Mouse (Mus musculus): ENCODE results near the gene Acot8. TPM values are rescaled to one million over a fixed set of nuclear protein-coding genes. Genes with fewer than 3 reads are reported as not detected.
A peak's percentile ranks its signal among the peaks of the same experiment; 100 is the strongest.

Gene Acot8
- polyA plus RNA-seq, 2 experiments, result 14.0 to 31.5 TPM

GRCm38 (mm10) chr2:164778015-164778287, 26.7 kb downstream of the Acot8 start:
- H3K27ac ChIP-seq (replicated peaks; ENCODE audit: low read depth, low read length), result no peak overlapping the region
- H3K36me3 ChIP-seq (ENCODE audit: control insufficient read depth, insufficient read depth, low read length), result peaks cover 4% of the 10 kb centered on the region
- ATAC-seq (ENCODE audit: low FRiP score, low read depth) (no peak), DNase-seq (ENCODE audit: low spot score) (no peak)
- no peaks in the 10 kb centered on the region for H3K9me3 ChIP-seq (ENCODE audit: control insufficient read depth, low read length)
- no peaks in the 10 kb centered on the region for H3K27me3 ChIP-seq (ENCODE audit: control insufficient read depth, insufficient read depth, low read length)
- H3K4me1 ChIP-seq (ENCODE audit: control insufficient read depth, insufficient read depth, low read length), result no peaks in the 10 kb centered on the region
- no peak for TF ChIP-seq POLR2A (IDR thresholded peaks at IDR 0.05; ENCODE audit: borderline replicate concordance, extremely low read depth, insufficient read depth, insufficient read length)
- 94% methylated on average over 11 of the region's 11 CpGs for WGBS
- H3K4me2 ChIP-seq (replicated peaks; ENCODE audit: low read depth, low read length, severe bottlenecking), result no peak overlapping the region
- H3K4me3 ChIP-seq (replicated peaks; ENCODE audit: low read length), result no peak overlapping the region
- no peak overlapping the region for H3K9ac ChIP-seq (ENCODE audit: low read depth, low read length, severe bottlenecking)

- TF ChIP-seq POLR2A (IDR thresholded peaks at IDR 0.05; ENCODE audit: borderline replicate concordance, extremely low read depth, insufficient read depth, insufficient read length), result no peak
- ATAC-seq (ENCODE audit: low FRiP score, low read depth), result no peak
- no peak overlapping the region for H3K4me2 ChIP-seq (replicated peaks; ENCODE audit: low read depth, low read length, severe bottlenecking)
Observed at GRCm38 (mm10) chr2:164777246-164778014, 27.3 kb downstream of the Acot8 start.

DNA sequence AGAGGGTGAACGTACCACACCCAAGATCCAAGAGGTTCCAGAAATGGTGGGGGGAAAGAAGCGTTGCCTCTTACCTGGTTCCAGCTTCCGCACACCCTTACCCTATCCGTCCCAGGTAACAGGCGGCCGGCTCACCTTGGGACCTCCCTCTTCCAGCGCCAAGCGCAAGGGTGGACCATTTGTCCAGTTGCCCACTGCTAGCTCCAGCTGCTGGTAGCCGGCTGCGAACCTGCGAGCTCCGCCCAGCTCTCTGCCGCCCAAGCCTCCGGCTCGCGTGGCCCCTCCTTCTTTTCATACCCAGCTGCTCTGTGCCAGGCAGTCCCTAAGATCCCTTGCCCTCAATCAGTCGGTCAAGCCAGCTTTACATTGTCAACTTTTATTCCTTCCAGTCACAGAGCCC, 27.9 kb downstream of the Acot8 start:
- ATAC-seq (ENCODE audit: low FRiP score, low read depth), result no peak
- no peak for DNase-seq (ENCODE audit: low spot score)
- Histone ChIP-seq H3K27me3 (ENCODE audit: control insufficient read depth, insufficient read depth, low read length) (no peaks in the 10 kb centered on the region), H3K36me3 (ENCODE audit: control insufficient read depth, insufficient read depth, low read length) (peaks cover 12% of the 10 kb centered on the region), H3K9ac (ENCODE audit: low read depth, low read length, severe bottlenecking) (no peak overlapping the region), H3K27ac (replicated peaks; ENCODE audit: low read depth, low read length) (no peak overlapping the region), H3K9me3 (ENCODE audit: control insufficient read depth, low read length) (no peaks in the 10 kb centered on the region), H3K4me1 (ENCODE audit: control insufficient read depth, insufficient read depth, low read length) (no peaks in the 10 kb centered on the region; the same call in 1 of the 2 replicates), H3K4me3 (replicated peaks; ENCODE audit: low read length) (no peak overlapping the region), H3K4me2 (replicated peaks; ENCODE audit: low read depth, low read length, severe bottlenecking) (no peak overlapping the region)
- no peak for TF ChIP-seq POLR2A (IDR thresholded peaks at IDR 0.05; ENCODE audit: borderline replicate concordance, extremely low read depth, insufficient read depth, insufficient read length)
- 58% methylated on average over 17 of the region's 17 CpGs for WGBS

More at GRCm38 (mm10) chr2:164777246-164778014, 27.3 kb downstream of the Acot8 start:
- no peak for DNase-seq (ENCODE audit: low spot score)
- H3K9me3 ChIP-seq (ENCODE audit: control insufficient read depth, low read length), result no peaks in the 10 kb centered on the region
- peaks cover 7% of the 10 kb centered on the region for H3K36me3 ChIP-seq (ENCODE audit: control insufficient read depth, insufficient read depth, low read length)
- no peak overlapping the region for H3K4me3 ChIP-seq (replicated peaks; ENCODE audit: low read length)
- no peak overlapping the region for H3K9ac ChIP-seq (ENCODE audit: low read depth, low read length, severe bottlenecking)
- H3K4me1 ChIP-seq (ENCODE audit: control insufficient read depth, insufficient read depth, low read length), result no peaks in the 10 kb centered on the region
- no peaks in the 10 kb centered on the region for H3K27me3 ChIP-seq (ENCODE audit: control insufficient read depth, insufficient read depth, low read length)
- WGBS, result 80% methylated on average over 30 of the region's 30 CpGs
- H3K27ac ChIP-seq (replicated peaks; ENCODE audit: low read depth, low read length), result no peak overlapping the region

DNA sequence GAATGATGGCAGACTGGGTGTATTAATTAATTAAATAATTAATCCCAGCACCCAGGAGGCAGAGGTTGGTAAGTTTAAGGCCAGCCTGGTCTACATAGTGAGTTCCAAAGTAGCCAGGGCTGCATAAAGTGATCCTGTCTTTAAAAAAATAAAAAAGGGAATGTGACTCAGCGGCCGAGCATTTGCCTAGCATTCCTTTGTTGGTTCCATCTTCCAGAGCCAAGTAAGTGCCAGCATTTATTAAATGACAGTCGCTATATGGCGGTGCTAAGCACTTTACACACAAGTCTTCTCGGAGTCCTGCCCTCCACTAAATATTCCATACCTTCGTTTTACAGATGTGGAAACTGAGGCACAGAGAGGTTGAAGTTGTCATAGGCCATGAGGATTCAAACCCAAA, 28.6 kb downstream of the Acot8 start:
- no peak for ATAC-seq (ENCODE audit: low FRiP score, low read depth)
- no peak overlapping the region for H3K27ac ChIP-seq (replicated peaks; ENCODE audit: low read depth, low read length)

DNA sequence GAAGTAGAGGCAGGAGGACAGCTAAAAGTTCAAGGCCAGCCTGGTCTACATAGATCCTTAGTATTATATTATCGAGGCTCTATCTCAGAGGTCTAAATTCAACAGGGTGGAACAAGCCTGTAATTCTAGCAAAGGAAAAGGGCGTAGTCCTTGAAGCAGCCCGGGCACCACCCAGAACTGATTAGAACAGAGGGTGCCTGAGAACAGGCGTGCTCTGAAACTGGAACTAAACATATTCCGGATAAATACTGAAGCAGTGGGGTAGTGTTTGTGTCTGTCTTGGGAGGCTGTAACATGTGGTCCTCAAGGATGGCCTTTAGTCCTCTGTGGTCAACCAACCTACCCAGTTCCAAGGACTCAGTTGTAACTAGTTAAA, 30.7 kb downstream of the Acot8 start:
- no peak for TF ChIP-seq POLR2A (IDR thresholded peaks at IDR 0.05; ENCODE audit: borderline replicate concordance, extremely low read depth, insufficient read depth, insufficient read length)
- Histone ChIP-seq H3K4me2 (replicated peaks; ENCODE audit: low read depth, low read length, severe bottlenecking) (no peak overlapping the region), H3K36me3 (ENCODE audit: control insufficient read depth, insufficient read depth, low read length) (peaks cover 16% of the 10 kb centered on the region), H3K27me3 (ENCODE audit: control insufficient read depth, insufficient read depth, low read length) (no peaks in the 10 kb centered on the region), H3K4me1 (ENCODE audit: control insufficient read depth, insufficient read depth, low read length) (peaks cover 6% of the 10 kb centered on the region), H3K9ac (ENCODE audit: low read depth, low read length, severe bottlenecking) (no peak overlapping the region), H3K9me3 (ENCODE audit: control insufficient read depth, low read length) (no peaks in the 10 kb centered on the region), H3K27ac (replicated peaks; ENCODE audit: low read depth, low read length) (0 out of 2 replicates have a peak overlapping the region, but pooled peaks have one; percentile 3), H3K4me3 (replicated peaks; ENCODE audit: low read length) (no peak overlapping the region)
- WGBS, result 89% methylated on average over 5 of the region's 5 CpGs
- DNase-seq (ENCODE audit: low spot score) (no peak), ATAC-seq (ENCODE audit: low FRiP score, low read depth) (no peak)

More for the DNA sequence above, 28.6 kb downstream of the Acot8 start:
- no peaks in the 10 kb centered on the region for H3K27me3 ChIP-seq (ENCODE audit: control insufficient read depth, insufficient read depth, low read length)
- no peak overlapping the region for H3K9ac ChIP-seq (ENCODE audit: low read depth, low read length, severe bottlenecking)
- no peak overlapping the region for H3K4me2 ChIP-seq (replicated peaks; ENCODE audit: low read depth, low read length, severe bottlenecking)
- H3K36me3 ChIP-seq (ENCODE audit: control insufficient read depth, insufficient read depth, low read length), result peaks cover 16% of the 10 kb centered on the region
- H3K4me1 ChIP-seq (ENCODE audit: control insufficient read depth, insufficient read depth, low read length), result no peaks in the 10 kb centered on the region; the same call in 1 of the 2 replicates
- no peak for DNase-seq (ENCODE audit: low spot score)
- H3K9me3 ChIP-seq (ENCODE audit: control insufficient read depth, low read length), result no peaks in the 10 kb centered on the region
- TF ChIP-seq POLR2A (IDR thresholded peaks at IDR 0.05; ENCODE audit: borderline replicate concordance, extremely low read depth, insufficient read depth, insufficient read length), result no peak
- 84% methylated on average over 6 of the region's 6 CpGs for WGBS
- H3K4me3 ChIP-seq (replicated peaks; ENCODE audit: low read length), result no peak overlapping the region
